Mouse (Mus musculus) heart, adult 2 months (tissue): ENCODE data around the gene Prnp. TPM values are rescaled to one million over a fixed set of nuclear protein-coding genes. Genes with fewer than 3 reads are reported as not detected.

Experiments
- DNase-seq, 2 experiments: peaks; one replicate each; pipeline ENCODE4 v3.0.0; 2021
- H3K27ac ChIP-seq: fragments of 200-600 bp; 2 replicates; pipeline ENCODE4 v1.8.1; 2022
- H3K27me3 ChIP-seq: fragments of 200-500 bp; 2 replicates; pipeline ENCODE4 v1.6.1; 2012; ENCODE audit warnings: mild to moderate bottlenecking, low read length, inconsistent platforms, mixed read lengths; ENCODE audit not compliant: control insufficient read depth, insufficient read depth
- H3K36me3 ChIP-seq: fragments of 200-500 bp; 2 replicates; pipeline ENCODE4 v1.6.1; 2012; ENCODE audit warnings: low read length, inconsistent platforms; ENCODE audit not compliant: control insufficient read depth, insufficient read depth
- H3K4me1 ChIP-seq: fragments of 200-500 bp; 2 replicates; pipeline ENCODE4 v1.6.1; 2011; ENCODE audit warnings: low read length; ENCODE audit not compliant: control insufficient read depth, insufficient read depth
- H3K4me3 ChIP-seq: fragments of 200-600 bp; 2 replicates; pipeline ENCODE4 v1.8.1; 2022
- H3K79me2 ChIP-seq: fragments of 200-500 bp; replicated peaks from 2 replicates; pipeline ENCODE4 v1.6.1; 2012; ENCODE audit warnings: mild to moderate bottlenecking, inconsistent platforms, low read length, moderate library complexity, mixed read lengths; ENCODE audit not compliant: control insufficient read depth, insufficient read depth
- H3K9ac ChIP-seq: fragments of 200-500 bp; 2 replicates; pipeline ENCODE4 v1.6.1; 2012; ENCODE audit warnings: low read depth, mild to moderate bottlenecking, control low read depth, inconsistent platforms, low read length, mixed read lengths
- CTCF ChIP-seq: fragments of 200-600 bp; IDR thresholded peaks from 2 replicates; pipeline ENCODE4 v1.8.1; 2022; ENCODE audit warnings: antibody characterized with exemption, mild to moderate bottlenecking, moderate library complexity
- EP300 ChIP-seq: fragments of 200-500 bp; IDR thresholded peaks from 2 replicates; pipeline ENCODE4 v1.6.1; 2011; ENCODE audit warnings: low read depth, low read length, control low read depth; ENCODE audit not compliant: insufficient read depth
- POLR2A ChIP-seq: fragments of 200-500 bp; IDR thresholded peaks from 2 replicates; pipeline ENCODE4 v1.6.1; 2011; ENCODE audit warnings: mild to moderate bottlenecking, low read depth, low read length, control low read depth; ENCODE audit not compliant: insufficient read depth
- WGBS: fragments of 180-500 bp; shearing (Covaris S2); methylation state at CpG from one replicate; pipeline ENCODE4 v1.1.7; 2018; 5-methylcytosine and 5-hydroxymethylcytosine counted together
- intact Hi-C: fragments of 180-260 bp; cut with DNase I; formaldehyde crosslinking; loops from one replicate; pipeline ENCODE4 v1.15.1; 2025
- polyA plus RNA-seq: library from polyadenylated mRNA; depleted of rRNA; stranded (reverse); fragments of >200 nt; gene quantifications from 2 replicates; pipeline ENCODE4 v1.2.3, GENCODE M21; 2012
- total RNA-seq, 2 experiments: library from RNA; stranded (reverse); gene quantifications; 2 replicates each; pipeline ENCODE4 v1.2.3; 2021

The Prnp gene
- total and polyA plus RNA-seq, 3 experiments = 101 to 129 (median 109) TPM

DNA sequence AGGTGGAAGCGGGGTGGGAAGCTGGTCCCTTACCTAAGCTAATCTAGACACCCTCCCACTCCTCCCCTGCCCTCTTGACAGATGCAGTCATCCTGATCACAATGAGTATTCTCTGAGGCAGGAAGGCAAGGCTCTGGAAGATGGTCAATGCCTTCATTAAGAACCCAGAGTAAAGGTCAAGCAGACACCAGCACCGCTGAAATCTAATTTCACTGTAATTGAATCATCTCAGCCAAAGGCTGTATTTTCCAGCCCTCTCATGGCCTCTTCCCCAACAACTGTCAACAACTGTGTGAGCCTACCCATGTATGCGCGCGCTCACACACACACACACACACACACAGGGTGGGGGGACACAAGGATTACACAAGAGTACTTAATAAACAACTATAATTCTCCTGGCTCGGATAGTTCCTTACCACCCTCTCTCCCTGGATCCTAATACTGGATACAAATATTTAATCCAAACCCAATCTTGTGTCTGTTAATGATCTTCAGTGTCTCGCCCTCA, 1.3 kb upstream of the Prnp start:
- H3K4me1 ChIP-seq = peaks cover 5% of the 10 kb centered on the region
- H3K27ac ChIP-seq = peak overlapping the region; percentile 83; the same call in 1 of the 2 replicates
- H3K9ac ChIP-seq = no peak overlapping the region
- peak; percentile 43 to 45 for DNase-seq
- intact Hi-C loops = loop anchor here (5.0 kb wide), 3 partner anchors 44 to 239 kb away; partner anchors contain the start of genes Prnd and Slc23a2
- peaks cover 4% of the 10 kb centered on the region for H3K36me3 ChIP-seq
- 72% methylated on average over 7 of the region's 7 CpGs for WGBS
- no peak for TF ChIP-seq POLR2A
- TF ChIP-seq EP300 = no peak
- TF ChIP-seq CTCF = no peak
- H3K79me2 ChIP-seq = no peaks in the 10 kb centered on the region
- no peaks in the 10 kb centered on the region for H3K27me3 ChIP-seq
- no peak overlapping the region for H3K4me3 ChIP-seq

DNA sequence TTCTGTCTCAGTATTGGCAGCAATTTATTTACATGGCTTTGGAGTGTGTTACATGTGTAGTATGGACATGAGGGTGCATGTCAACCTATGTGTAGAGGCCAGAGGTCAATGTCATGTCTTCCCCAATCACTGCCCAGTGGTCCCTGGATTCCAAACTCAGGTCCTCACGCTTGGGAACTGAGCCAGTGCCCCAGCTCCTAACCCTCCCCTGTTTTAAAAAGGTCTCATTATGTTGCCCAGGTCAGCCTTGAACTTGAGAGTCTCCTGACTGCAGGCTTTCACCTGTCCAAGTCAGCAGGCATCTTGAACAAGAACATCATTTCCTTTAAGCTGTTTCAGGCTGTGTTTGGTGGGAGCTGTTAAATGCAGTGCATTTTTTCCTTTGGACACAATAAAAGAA, 822 bp upstream of the Prnp start:
- WGBS = 100% methylated on average over 1 of the region's 1 CpGs
- Histone ChIP-seq H3K9ac (no peak overlapping the region), H3K27ac (peak overlapping the region; percentile 83), H3K79me2 (peaks cover 1% of the 10 kb centered on the region; the same call in 1 of the 2 replicates), H3K4me3 (no peak overlapping the region), H3K4me1 (peaks cover 5% of the 10 kb centered on the region), H3K27me3 (no peaks in the 10 kb centered on the region), H3K36me3 (peaks cover 9% of the 10 kb centered on the region)
- DNase-seq = no peak
- intact Hi-C loops = loop anchor here (5.0 kb wide), 3 partner anchors 43 to 238 kb away; partner anchors contain the start of genes Prnd and Slc23a2
- TF ChIP-seq EP300 = no peak
- TF ChIP-seq POLR2A = no peak
- TF ChIP-seq CTCF = no peak

DNA sequence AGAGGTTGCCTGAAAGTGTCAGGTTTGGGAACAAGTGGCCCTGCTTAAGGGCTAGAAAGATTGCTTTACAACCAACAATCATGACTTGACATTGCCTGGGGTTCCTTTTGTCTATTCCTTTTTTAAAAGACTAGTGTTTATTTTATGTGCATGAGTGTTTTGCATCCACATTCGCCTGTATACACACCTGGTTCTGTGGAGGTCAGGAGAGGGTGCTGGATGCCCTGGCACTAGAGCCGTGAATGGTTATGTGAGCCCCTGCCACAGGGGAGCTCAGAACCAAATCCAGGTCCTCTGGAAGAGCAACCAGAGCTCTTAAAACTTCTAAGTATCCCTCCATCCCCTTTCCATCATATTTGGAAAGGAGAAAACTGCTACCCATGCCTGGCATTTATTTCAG, 1.1 kb downstream of the Prnp start:
- no peak for DNase-seq
- Histone ChIP-seq H3K4me1 (peaks cover 6% of the 10 kb centered on the region), H3K27ac (peak overlapping the region; percentile 87), H3K27me3 (no peaks in the 10 kb centered on the region), H3K79me2 (peaks cover 2% of the 10 kb centered on the region), H3K9ac (no peak overlapping the region), H3K36me3 (peaks cover 10% of the 10 kb centered on the region), H3K4me3 (no peak overlapping the region; the same call in 1 of the 2 replicates)
- intact Hi-C loops = no loop called here
- no peak for TF ChIP-seq EP300
- no peak for TF ChIP-seq CTCF
- no peak for TF ChIP-seq POLR2A
- WGBS = 60% methylated on average over 2 of the region's 2 CpGs

DNA sequence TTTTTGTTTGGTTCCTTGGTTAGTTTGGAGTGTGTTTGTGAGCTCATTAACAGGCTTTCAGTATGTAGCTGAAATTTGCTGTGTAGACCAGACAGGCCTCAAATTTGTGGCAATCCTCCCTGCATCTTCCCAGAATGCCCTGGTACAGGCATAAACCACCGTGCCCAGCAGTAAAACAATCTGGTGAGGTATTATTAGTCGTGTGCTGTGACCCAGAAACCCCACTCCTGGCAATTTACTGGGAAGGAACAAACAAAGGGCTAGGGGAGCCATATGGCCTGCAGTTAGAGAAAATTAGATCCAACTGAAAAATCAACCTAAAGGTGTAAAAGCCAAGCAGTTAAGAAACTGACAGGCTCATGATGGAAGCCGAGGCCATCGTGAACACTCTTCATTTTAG, 1.6 kb downstream of the Prnp start:
- WGBS = 55% methylated on average over 4 of the region's 4 CpGs
- TF ChIP-seq CTCF (no peak), EP300 (no peak), POLR2A (no peak)
- Histone ChIP-seq H3K4me1 (peaks cover 6% of the 10 kb centered on the region), H3K27me3 (no peaks in the 10 kb centered on the region), H3K27ac (no peak overlapping the region; the same call in 1 of the 2 replicates), H3K36me3 (peaks cover 10% of the 10 kb centered on the region), H3K4me3 (no peak overlapping the region), H3K9ac (no peak overlapping the region), H3K79me2 (peaks cover 3% of the 10 kb centered on the region)
- intact Hi-C loops = no loop called here
- DNase-seq = no peak

DNA sequence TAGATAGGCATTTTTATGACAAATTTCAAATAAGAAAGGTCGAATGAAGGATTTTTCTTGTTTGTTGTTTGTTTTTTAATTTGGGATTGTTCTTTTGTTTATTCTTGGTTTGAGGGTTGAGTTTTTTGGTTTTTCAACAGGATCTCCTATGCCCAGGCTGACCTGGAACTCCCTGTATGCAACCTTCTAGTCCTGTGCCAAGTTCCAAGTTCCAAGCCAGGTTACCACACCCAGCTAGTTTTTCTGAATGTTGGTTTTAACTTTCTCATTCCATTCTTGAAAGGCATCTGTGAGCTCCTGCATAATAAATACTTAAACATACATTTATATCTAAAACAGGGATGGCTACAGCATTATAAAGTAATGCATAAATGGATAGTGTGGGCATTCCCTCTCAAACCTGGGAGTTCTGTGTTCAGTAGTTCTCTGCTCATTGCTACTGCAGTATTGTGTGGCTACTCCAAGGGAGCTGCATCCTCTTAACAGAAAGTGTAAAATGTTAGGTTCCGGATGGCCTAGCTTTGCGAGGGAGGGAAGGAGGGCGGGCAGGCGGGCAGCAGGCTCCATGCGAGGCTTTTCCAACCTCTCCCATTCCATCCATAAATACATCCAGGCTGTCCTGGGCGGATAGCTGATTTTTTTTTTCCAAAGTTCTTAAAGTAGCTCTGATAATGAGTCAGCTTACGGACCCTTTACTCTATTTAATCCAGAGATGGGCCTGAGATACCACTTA, 3.0 kb downstream of the Prnp start:
- no peak overlapping the region for H3K4me3 ChIP-seq

DNA sequence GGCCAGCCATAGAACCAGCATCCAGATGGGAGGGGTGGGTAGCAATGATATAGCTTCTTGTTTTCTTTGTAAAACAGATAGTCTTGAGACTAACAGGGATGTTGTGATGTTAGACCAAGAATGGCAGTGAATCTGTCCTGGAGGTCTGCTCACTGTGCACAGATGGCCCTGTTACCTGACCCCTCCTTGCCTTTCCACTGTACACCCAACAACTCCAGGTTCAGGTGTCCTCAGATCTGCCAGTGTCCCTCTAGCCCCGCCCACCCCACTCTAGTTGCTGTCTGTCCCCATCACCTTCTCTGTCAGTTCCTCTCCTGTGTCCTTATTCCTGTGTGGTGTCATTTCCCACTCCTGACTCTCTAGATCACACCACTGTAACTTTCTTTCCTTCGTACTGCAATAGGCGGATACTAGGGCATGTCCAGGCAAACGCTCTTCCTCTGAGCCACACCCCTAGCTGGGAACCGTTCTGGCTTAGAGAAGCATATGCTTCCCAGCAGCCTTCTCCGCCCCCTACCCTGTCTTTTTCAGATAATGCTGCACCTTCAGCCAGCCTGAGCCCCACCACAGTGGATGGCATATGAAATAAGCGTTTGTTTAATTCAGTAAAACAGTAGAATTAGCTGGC, 22.7 kb downstream of the Prnp start:
- 57% methylated on average over 7 of the region's 7 CpGs for WGBS
- no peak overlapping the region for H3K27ac ChIP-seq
- TF ChIP-seq EP300 (no peak), POLR2A (no peak)
- no peak for DNase-seq
- H3K9ac ChIP-seq = no peak overlapping the region
- H3K36me3 ChIP-seq = no peaks in the 10 kb centered on the region
- H3K4me1 ChIP-seq = peaks cover 6% of the 10 kb centered on the region
- no peaks in the 10 kb centered on the region for H3K79me2 ChIP-seq
- no peaks in the 10 kb centered on the region for H3K27me3 ChIP-seq
- intact Hi-C loops = no loop called here
- no peak overlapping the region for H3K4me3 ChIP-seq

More for the DNA sequence above, 3.0 kb downstream of the Prnp start:
- no peak overlapping the region for H3K27ac ChIP-seq
- H3K4me1 ChIP-seq = peaks cover 6% of the 10 kb centered on the region
- peaks cover 3% of the 10 kb centered on the region for H3K79me2 ChIP-seq
- H3K36me3 ChIP-seq = peaks cover 10% of the 10 kb centered on the region
- intact Hi-C loops = no loop called here
- whole genome bisulfite sequencing = 69% methylated on average over 8 of the region's 8 CpGs
- no peak overlapping the region for H3K9ac ChIP-seq
- no peaks in the 10 kb centered on the region for H3K27me3 ChIP-seq
- no peak for DNase-seq
- no peak for TF ChIP-seq POLR2A
- TF ChIP-seq EP300 = no peak
- no peak for TF ChIP-seq CTCF
